Mouse (Mus musculus): ENCODE results near the gene Cisd1.

GRCm38 (mm10) chr10:71327386-71327785, 17.4 kb downstream of the Cisd1 start:
- TF ChIP-seq CTCF (IDR thresholded peaks at IDR 0.05; ENCODE audit: low read depth): no peak
- no peak for TF ChIP-seq EP300 (IDR thresholded peaks at IDR 0.05; ENCODE audit: low read depth)
